Mouse (Mus musculus) limb, embryonic 11.5 days (tissue): ENCODE measurements around the gene P3h1. TPM values are rescaled to one million over a fixed set of nuclear protein-coding genes. Genes with fewer than 3 reads are reported as not detected.
"Not testable (repeated sequence)": the region's sequence is repeated elsewhere in the genome, so short reads cannot be mapped to it uniquely, and the experiment has no call there.

Experiments used
- ATAC-seq: fragments of 200-750 bp; cut with Nextera tagmentation; 2 replicates; pipeline ENCODE4 v1.8.0; 2017; ENCODE audit warnings: low read depth; ENCODE audit not compliant: insufficient number of reproducible peaks, low FRiP score, low TSS enrichment
- DNase-seq: peaks from one replicate; pipeline ENCODE4 v3.0.0-alpha.2; 2015; ENCODE audit warnings: low spot score
- H3K27ac ChIP-seq: fragments of 300-500 bp; sonication (generic); replicated peaks from 2 replicates; pipeline ENCODE4 v1.5.1; 2014; ENCODE audit warnings: low read depth, mild to moderate bottlenecking, low read length
- H3K27me3 ChIP-seq: fragments of 300-500 bp; sonication (generic); 2 replicates; pipeline ENCODE4 v1.6.1; 2014; ENCODE audit warnings: mild to moderate bottlenecking, low read length, mixed read lengths; ENCODE audit not compliant: control insufficient read depth, insufficient read depth
- H3K36me3 ChIP-seq: fragments of 300-500 bp; sonication (generic); 2 replicates; pipeline ENCODE4 v1.6.1; 2014; ENCODE audit warnings: mild to moderate bottlenecking, low read length, moderate library complexity, mixed read lengths; ENCODE audit not compliant: control insufficient read depth, insufficient read depth
- H3K4me1 ChIP-seq: fragments of 300-500 bp; sonication (generic); 2 replicates; pipeline ENCODE4 v1.6.1; 2014; ENCODE audit warnings: low read length, mixed read lengths; ENCODE audit not compliant: control insufficient read depth, insufficient read depth
- H3K4me2 ChIP-seq: fragments of 300-500 bp; sonication (generic); 2 replicates; pipeline ENCODE4 v1.6.1; 2014; ENCODE audit warnings: low read depth, mild to moderate bottlenecking, moderate library complexity; ENCODE audit not compliant: severe bottlenecking
- H3K4me3 ChIP-seq: fragments of 300-500 bp; sonication (generic); 2 replicates; pipeline ENCODE4 v1.5.1; 2014; ENCODE audit warnings: low read depth, low read length
- H3K9ac ChIP-seq: fragments of 300-500 bp; sonication (generic); 2 replicates; pipeline ENCODE4 v1.6.1; 2014; ENCODE audit warnings: mild to moderate bottlenecking, low read length
- H3K9me3 ChIP-seq: fragments of 300-500 bp; sonication (generic); 2 replicates; pipeline ENCODE4 v1.6.1; 2016; ENCODE audit warnings: low read length; ENCODE audit not compliant: control insufficient read depth
- WGBS: fragments of 180-500 bp; shearing (Covaris S2); extraction: QIAGEN DNeasy Blood & Tissue Kit; methylation state at CpG from one replicate; pipeline ENCODE4 v1.1.7; 2014; 5-methylcytosine and 5-hydroxymethylcytosine counted together
- polyA plus RNA-seq: library from polyadenylated mRNA; unstranded; fragments of >200 nt; fragmentation: Nextera tagmentation; extraction: Ambion mirVana; gene quantifications from 2 replicates; pipeline ENCODE4 v1.2.1, GENCODE M21; 2014

P3h1 gene
- polyA plus RNA-seq, 1 experiment from 2014 or later: 21.9 TPM

DNA sequence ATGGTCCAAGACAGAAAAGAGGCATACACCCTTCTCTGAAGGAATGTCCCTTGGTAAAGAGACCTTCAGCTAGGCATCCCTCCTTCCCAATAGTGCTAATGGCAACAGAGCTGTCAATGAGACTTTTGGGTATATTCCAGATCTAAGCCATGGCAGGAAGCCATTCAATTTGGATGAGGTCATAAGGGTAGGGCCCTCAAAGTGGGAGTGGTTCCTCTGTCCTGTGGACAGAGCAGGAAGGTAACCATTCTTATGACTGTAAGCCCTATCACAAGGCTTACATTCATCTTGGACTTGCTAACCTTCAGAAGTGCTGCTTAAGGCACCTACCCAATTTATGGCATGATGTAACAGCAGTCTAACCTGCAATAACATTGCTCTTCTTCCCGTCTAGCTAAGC is 41.9 kb downstream of the P3h1 start:
- DNase-seq: no peak

GRCm38 (mm10) chr4:119275226-119275625 is 42.5 kb downstream of the P3h1 start:
- no peak for ATAC-seq
- Histone ChIP-seq H3K9me3 (no peaks in the 10 kb centered on the region), H3K9ac (no peak overlapping the region), H3K4me2 (no peak overlapping the region), H3K4me3 (no peak overlapping the region), H3K27ac (no peak overlapping the region), H3K36me3 (peaks cover 29% of the 10 kb centered on the region), H3K4me1 (no peaks in the 10 kb centered on the region), H3K27me3 (no peaks in the 10 kb centered on the region)
- no peak for DNase-seq
- WGBS: 85% methylated on average over 2 of the region's 2 CpGs

More for the DNA sequence above, 41.9 kb downstream of the P3h1 start:
- H3K27ac ChIP-seq: no peak overlapping the region
- WGBS: 73% methylated on average over 1 of the region's 1 CpGs
- H3K4me3 ChIP-seq: no peak overlapping the region
- no peak for ATAC-seq
- no peak overlapping the region for H3K9ac ChIP-seq
- no peak overlapping the region for H3K4me2 ChIP-seq
- H3K4me1 ChIP-seq: no peaks in the 10 kb centered on the region
- H3K27me3 ChIP-seq: no peaks in the 10 kb centered on the region
- no peaks in the 10 kb centered on the region for H3K9me3 ChIP-seq
- peaks cover 26% of the 10 kb centered on the region for H3K36me3 ChIP-seq

GRCm38 (mm10) chr4:119275726-119276125 is 43.0 kb downstream of the P3h1 start:
- H3K27me3 ChIP-seq: no peaks in the 10 kb centered on the region
- H3K4me3 ChIP-seq: no peak overlapping the region
- no peaks in the 10 kb centered on the region for H3K9me3 ChIP-seq
- DNase-seq: no peak
- no peaks in the 10 kb centered on the region for H3K4me1 ChIP-seq
- no peak overlapping the region for H3K4me2 ChIP-seq
- no peak overlapping the region for H3K9ac ChIP-seq
- H3K27ac ChIP-seq: no peak overlapping the region
- WGBS: 74% methylated on average over 2 of the region's 2 CpGs
- peaks cover 31% of the 10 kb centered on the region for H3K36me3 ChIP-seq
- ATAC-seq: no peak

- DNase-seq, ATAC-seq, H3K9me3 ChIP-seq: not testable (repeated sequence)
Measured at GRCm38 (mm10) chr4:119278784-119279183, 46.1 kb downstream of the P3h1 start.

GRCm38 (mm10) chr4:119284861-119285260 is 52.1 kb downstream of the P3h1 start:
- H3K4me1 ChIP-seq: no peaks in the 10 kb centered on the region
- H3K27me3 ChIP-seq: no peaks in the 10 kb centered on the region
- no peaks in the 10 kb centered on the region for H3K9me3 ChIP-seq
- H3K9ac ChIP-seq: no peak overlapping the region
- no peak overlapping the region for H3K27ac ChIP-seq
- H3K4me2 ChIP-seq: no peak overlapping the region
- peaks cover 16% of the 10 kb centered on the region for H3K36me3 ChIP-seq
- WGBS: 89% methylated on average over 1 of the region's 1 CpGs
- ATAC-seq (no peak), DNase-seq (no peak)
- H3K4me3 ChIP-seq: no peak overlapping the region

More at GRCm38 (mm10) chr4:119278784-119279183, 46.1 kb downstream of the P3h1 start:
- WGBS: 94% methylated on average over 15 of the region's 15 CpGs
- not testable (repeated sequence) for H3K4me3 ChIP-seq, H3K27me3 ChIP-seq, H3K9ac ChIP-seq, H3K4me2 ChIP-seq, H3K4me1 ChIP-seq, H3K27ac ChIP-seq
- peaks cover 39% of the 10 kb centered on the region for H3K36me3 ChIP-seq

DNA sequence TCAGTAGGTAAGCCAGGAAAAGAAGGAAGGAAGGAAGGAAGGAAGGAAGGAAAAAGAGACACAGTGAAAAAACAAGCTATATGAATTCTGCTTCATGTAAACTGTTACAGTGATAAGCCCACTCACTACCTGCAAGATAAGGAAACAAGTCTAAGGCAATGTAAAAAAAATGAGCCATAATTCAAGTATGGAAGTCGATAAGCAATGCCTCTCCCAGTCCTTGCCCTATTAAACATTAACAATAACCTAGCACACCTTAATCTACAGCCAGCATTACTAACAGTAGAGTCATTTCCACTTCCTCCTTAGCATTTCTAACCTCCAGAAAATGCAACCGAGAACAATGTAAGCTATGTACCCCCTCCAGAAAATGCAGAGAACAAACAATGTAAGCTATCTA is 52.6 kb downstream of the P3h1 start:
- no peak overlapping the region for H3K4me2 ChIP-seq
- H3K9ac ChIP-seq: no peak overlapping the region
- no peak overlapping the region for H3K27ac ChIP-seq
- ATAC-seq: no peak
- no peaks in the 10 kb centered on the region for H3K9me3 ChIP-seq
- 90% methylated on average over 2 of the region's 2 CpGs for WGBS
- no peak for DNase-seq
- peaks cover 15% of the 10 kb centered on the region for H3K36me3 ChIP-seq
- H3K4me1 ChIP-seq: no peaks in the 10 kb centered on the region
- H3K27me3 ChIP-seq: no peaks in the 10 kb centered on the region
- no peak overlapping the region for H3K4me3 ChIP-seq

DNA sequence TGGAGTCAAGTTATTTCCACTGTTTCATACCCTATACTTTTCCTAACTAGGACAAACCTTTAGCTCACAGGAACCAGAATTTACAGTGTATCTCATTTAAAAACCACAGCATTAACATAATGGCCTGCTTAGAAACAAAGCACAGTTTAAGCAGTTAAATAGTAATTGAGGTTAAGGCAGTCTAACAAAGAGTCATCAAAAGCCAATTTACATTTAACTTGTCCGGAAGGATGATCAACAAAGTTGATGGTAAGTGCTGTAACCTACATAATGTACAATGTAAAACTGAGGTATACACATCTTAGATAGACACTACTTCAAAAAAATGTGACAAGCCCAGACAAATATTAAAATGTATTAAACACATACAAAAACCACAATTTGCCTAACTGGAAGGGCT is 59.2 kb downstream of the P3h1 start:
- H3K36me3 ChIP-seq: no peaks in the 10 kb centered on the region
- DNase-seq: no peak

GRCm38 (mm10) chr4:119292771-119293573 is 60.3 kb downstream of the P3h1 start:
- peak overlapping the region; percentile 73 for H3K4me2 ChIP-seq
- H3K4me3 ChIP-seq: peak overlapping the region; percentile 77
- no peaks in the 10 kb centered on the region for H3K36me3 ChIP-seq
- H3K4me1 ChIP-seq: 0 out of 2 replicates have a peak, but pooled peaks cover 2% of the 10 kb centered on the region
- DNase-seq (peak; percentile 59), ATAC-seq (no peak)
- 1% methylated on average over 24 of the region's 24 CpGs for WGBS
- no peak overlapping the region for H3K27ac ChIP-seq
- no peaks in the 10 kb centered on the region for H3K27me3 ChIP-seq
- H3K9me3 ChIP-seq: no peaks in the 10 kb centered on the region
- peak overlapping the region; percentile 95 for H3K9ac ChIP-seq

More for the DNA sequence above, 59.2 kb downstream of the P3h1 start:
- no peak overlapping the region for H3K27ac ChIP-seq
- no peaks in the 10 kb centered on the region for H3K9me3 ChIP-seq
- peak overlapping the region; percentile 73 for H3K4me2 ChIP-seq
- ATAC-seq: no peak
- H3K4me1 ChIP-seq: 0 out of 2 replicates have a peak, but pooled peaks cover 2% of the 10 kb centered on the region
- 94% methylated on average over 1 of the region's 1 CpGs for WGBS
- H3K27me3 ChIP-seq: no peaks in the 10 kb centered on the region
- H3K9ac ChIP-seq: no peak overlapping the region
- peak overlapping the region; percentile 77 for H3K4me3 ChIP-seq
